Mouse (Mus musculus) lung, adult 2 months (tissue): ENCODE measurements at regions not wholly inside any gene's neighbourhood (a gene's known extent, or its start where the extent isn't known, plus 50 kb on each side); places are given as distances from the start of the nearest gene placed in this dataset.

Experiments
- CTCF ChIP-seq: fragments of 200-500 bp; IDR thresholded peaks from 2 replicates; pipeline ENCODE4 v1.5.1; 2011; ENCODE audit warnings: mild to moderate bottlenecking, low read length, control low read depth; ENCODE audit not compliant: insufficient read depth
- POLR2A ChIP-seq: fragments of 200-500 bp; IDR thresholded peaks from 2 replicates; pipeline ENCODE4 v1.6.1; 2011; ENCODE audit warnings: low read depth, mild to moderate bottlenecking, control low read depth, low read length, borderline replicate concordance; ENCODE audit errors: extremely low read depth

DNA sequence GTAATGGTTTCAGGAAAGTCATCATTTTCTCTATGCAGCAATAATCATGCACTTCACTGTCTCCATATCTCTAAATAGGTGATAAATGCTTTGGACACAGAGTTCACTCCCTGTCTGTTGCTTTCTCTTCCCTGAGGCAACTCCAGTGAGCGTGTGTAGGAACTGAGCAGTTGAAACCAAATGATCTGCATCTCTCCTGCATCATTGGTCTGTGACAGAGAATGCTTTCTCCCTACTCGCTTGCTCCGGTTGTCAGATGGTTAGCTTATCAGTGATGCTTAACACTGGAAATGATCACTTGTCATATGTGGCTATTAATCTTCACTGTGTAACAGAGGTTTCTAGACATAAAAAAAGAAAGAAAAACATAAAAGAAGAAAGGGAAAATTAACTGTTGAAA, 969.7 kb upstream of the Sel1l start:
- no peak for TF ChIP-seq POLR2A
- TF ChIP-seq CTCF = no peak
